Mouse (Mus musculus): ENCODE measurements around the gene Gdf3. TPM values are rescaled to one million over a fixed set of nuclear protein-coding genes. Genes with fewer than 3 reads are reported as not detected.
A peak's percentile ranks its signal among the peaks of the same experiment; 100 is the strongest.

Gdf3 gene
- polyA plus RNA-seq, 1 experiment from 2014 or later, result not detected

DNA sequence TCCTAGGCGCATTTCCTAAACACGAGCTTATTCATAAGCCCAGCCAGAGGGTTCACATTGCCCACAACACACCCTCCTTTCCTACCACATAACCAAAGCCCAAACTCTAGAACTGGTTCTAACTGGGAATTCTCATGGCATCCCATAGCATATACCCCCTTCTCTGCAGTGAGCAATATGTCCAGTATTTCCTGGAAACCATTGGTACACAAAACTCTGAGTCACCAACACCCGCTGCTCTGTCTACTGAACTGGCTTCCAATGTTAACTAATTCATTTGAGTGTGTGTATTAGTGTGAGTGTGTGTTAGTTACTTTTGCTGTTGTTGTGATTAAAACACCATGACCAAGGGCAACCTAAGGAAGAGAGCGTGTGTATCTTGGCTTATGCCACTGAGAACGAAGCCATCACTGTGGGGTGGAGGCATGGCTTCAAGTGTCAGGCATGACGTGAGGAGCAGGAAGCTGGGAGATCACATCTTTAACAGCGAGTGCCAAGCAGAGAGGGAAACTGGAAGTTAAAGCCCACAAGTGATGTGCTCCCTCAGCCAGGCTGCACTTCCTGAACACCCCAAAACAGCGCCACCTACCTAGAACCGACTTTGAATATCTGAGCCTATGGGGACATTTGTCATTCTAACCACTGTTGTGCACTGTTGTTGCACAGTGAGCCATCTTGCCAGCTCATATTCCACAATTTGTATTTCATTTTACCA is 44.7 kb downstream of the Gdf3 start:
- no peak overlapping the region for H3K9ac ChIP-seq (ENCODE audit: low read length)
- DNase-seq (ENCODE audit: low spot score) (no peak), ATAC-seq (ENCODE audit: low FRiP score, low TSS enrichment) (peak; percentile 67)
- H3K4me2 ChIP-seq (replicated peaks; ENCODE audit: low read depth), result no peak overlapping the region
- no peak for TF ChIP-seq EP300 (optimal IDR thresholded peaks at IDR 0.05)
- TF ChIP-seq CTCF (IDR thresholded peaks at IDR 0.05; ENCODE audit: low read depth), result 0 out of 2 replicates have a peak, but pooled peaks have one; percentile 7
- H3K4me1 ChIP-seq (replicated peaks; ENCODE audit: control insufficient read depth, insufficient read depth), result no peaks in the 10 kb centered on the region
- H3K4me3 ChIP-seq (ENCODE audit: low read depth, low read length), result no peak overlapping the region
- WGBS, result 81% methylated on average over 9 of the region's 9 CpGs
- no peaks in the 10 kb centered on the region for H3K27me3 ChIP-seq (ENCODE audit: control insufficient read depth, insufficient read depth, low read length)
- no peaks in the 10 kb centered on the region for H3K36me3 ChIP-seq (ENCODE audit: control insufficient read depth, insufficient read depth, low read length)
- H3K27ac ChIP-seq (replicated peaks), result no peak overlapping the region
- H3K9me3 ChIP-seq (ENCODE audit: control insufficient read depth, low read length), result no peaks in the 10 kb centered on the region

DNA sequence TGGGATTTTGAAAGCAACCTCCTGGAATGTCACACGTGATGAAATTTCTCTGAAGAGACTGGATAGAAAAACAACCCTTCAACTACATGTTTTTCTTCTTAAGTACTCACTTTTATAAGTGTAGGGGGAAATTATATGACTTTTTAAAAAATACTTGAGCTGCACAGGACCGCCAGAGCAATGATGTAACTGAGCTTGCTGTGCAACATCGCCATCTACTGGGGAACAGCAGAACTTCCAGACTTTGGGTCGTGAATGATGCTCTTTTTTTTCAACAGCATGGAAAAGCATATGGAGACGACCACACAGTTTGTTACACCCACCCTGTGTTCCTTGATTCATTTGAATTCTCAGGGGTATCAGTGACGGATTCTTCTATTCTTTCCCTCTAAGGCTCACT is 47.4 kb downstream of the Gdf3 start:
- Histone ChIP-seq H3K27ac (replicated peaks) (no peak overlapping the region), H3K4me1 (replicated peaks; ENCODE audit: control insufficient read depth, insufficient read depth) (no peaks in the 10 kb centered on the region), H3K36me3 (ENCODE audit: control insufficient read depth, insufficient read depth, low read length) (no peaks in the 10 kb centered on the region), H3K4me2 (replicated peaks; ENCODE audit: low read depth) (peak overlapping the region; percentile 31; the same call in 1 of the 2 replicates), H3K9ac (ENCODE audit: low read length) (no peak overlapping the region), H3K4me3 (ENCODE audit: low read depth, low read length) (no peak overlapping the region), H3K9me3 (ENCODE audit: control insufficient read depth, low read length) (no peaks in the 10 kb centered on the region), H3K27me3 (ENCODE audit: control insufficient read depth, insufficient read depth, low read length) (no peaks in the 10 kb centered on the region)
- peak; percentile 93 for TF ChIP-seq CTCF (IDR thresholded peaks at IDR 0.05; ENCODE audit: low read depth)
- no peak for TF ChIP-seq EP300 (optimal IDR thresholded peaks at IDR 0.05)
- 2% methylated on average over 6 of the region's 6 CpGs for WGBS
- ATAC-seq (ENCODE audit: low FRiP score, low TSS enrichment) (no peak), DNase-seq (ENCODE audit: low spot score) (peak; percentile 64)

DNA sequence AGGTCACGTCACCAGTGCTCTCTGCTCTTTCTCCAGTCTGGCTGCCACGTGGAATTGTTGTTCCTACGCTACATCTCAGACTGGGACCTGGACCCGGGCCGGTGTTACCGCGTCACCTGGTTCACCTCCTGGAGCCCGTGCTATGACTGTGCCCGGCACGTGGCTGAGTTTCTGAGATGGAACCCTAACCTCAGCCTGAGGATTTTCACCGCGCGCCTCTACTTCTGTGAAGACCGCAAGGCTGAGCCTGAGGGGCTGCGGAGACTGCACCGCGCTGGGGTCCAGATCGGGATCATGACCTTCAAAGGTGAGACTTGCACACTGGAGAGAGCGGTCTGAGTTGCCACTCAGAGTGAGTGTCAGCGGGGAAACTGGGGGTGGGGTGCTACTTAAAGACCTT is 48.9 kb downstream of the Gdf3 start:
- 0 out of 2 replicates have a peak, but pooled peaks have one; percentile 38 for ATAC-seq (ENCODE audit: low FRiP score, low TSS enrichment)
- WGBS, result 82% methylated on average over 20 of the region's 20 CpGs
- TF ChIP-seq CTCF (IDR thresholded peaks at IDR 0.05; ENCODE audit: low read depth) (no peak), EP300 (optimal IDR thresholded peaks at IDR 0.05) (no peak)
- no peaks in the 10 kb centered on the region for H3K36me3 ChIP-seq (ENCODE audit: control insufficient read depth, insufficient read depth, low read length)
- H3K27ac ChIP-seq (replicated peaks), result no peak overlapping the region
- no peaks in the 10 kb centered on the region for H3K27me3 ChIP-seq (ENCODE audit: control insufficient read depth, insufficient read depth, low read length)
- no peak for DNase-seq (ENCODE audit: low spot score)
- H3K4me3 ChIP-seq (ENCODE audit: low read depth, low read length), result no peak overlapping the region
- no peaks in the 10 kb centered on the region for H3K9me3 ChIP-seq (ENCODE audit: control insufficient read depth, low read length)
- no peaks in the 10 kb centered on the region for H3K4me1 ChIP-seq (replicated peaks; ENCODE audit: control insufficient read depth, insufficient read depth)
- H3K4me2 ChIP-seq (replicated peaks; ENCODE audit: low read depth), result no peak overlapping the region
- H3K9ac ChIP-seq (ENCODE audit: low read length), result no peak overlapping the region

DNA sequence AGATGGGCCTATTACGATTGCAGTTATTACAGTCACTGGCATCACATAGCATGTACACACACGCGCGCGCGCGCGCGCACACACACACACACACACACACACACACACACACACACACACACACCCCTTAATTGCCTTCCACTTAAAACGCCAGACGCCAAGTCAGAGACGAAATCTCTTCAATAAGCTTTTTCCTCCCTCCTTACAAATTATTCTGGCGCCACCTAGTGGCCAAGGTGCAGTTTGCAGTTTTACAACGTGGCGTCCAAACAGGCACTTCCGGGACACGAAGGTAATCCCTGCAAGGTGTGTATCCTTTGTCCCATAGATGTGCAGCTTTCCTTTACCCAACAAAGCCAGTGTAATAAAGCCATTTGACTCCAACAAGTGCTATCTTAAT is 49.5 kb downstream of the Gdf3 start:
- peak; percentile 93 for TF ChIP-seq CTCF (IDR thresholded peaks at IDR 0.05; ENCODE audit: low read depth)
- TF ChIP-seq EP300 (optimal IDR thresholded peaks at IDR 0.05), result no peak
- Histone ChIP-seq H3K27ac (replicated peaks) (no peak overlapping the region), H3K4me1 (replicated peaks; ENCODE audit: control insufficient read depth, insufficient read depth) (no peaks in the 10 kb centered on the region), H3K9me3 (ENCODE audit: control insufficient read depth, low read length) (no peaks in the 10 kb centered on the region), H3K4me2 (replicated peaks; ENCODE audit: low read depth) (0 out of 2 replicates have a peak overlapping the region, but pooled peaks have one; percentile 9), H3K9ac (ENCODE audit: low read length) (no peak overlapping the region), H3K4me3 (ENCODE audit: low read depth, low read length) (no peak overlapping the region), H3K27me3 (ENCODE audit: control insufficient read depth, insufficient read depth, low read length) (no peaks in the 10 kb centered on the region), H3K36me3 (ENCODE audit: control insufficient read depth, insufficient read depth, low read length) (no peaks in the 10 kb centered on the region)
- 7% methylated on average over 17 of the region's 17 CpGs for WGBS
- ATAC-seq (ENCODE audit: low FRiP score, low TSS enrichment), result peak; percentile 34; the same call in 1 of the 2 replicates
- DNase-seq (ENCODE audit: low spot score), result peak; percentile 82

DNA sequence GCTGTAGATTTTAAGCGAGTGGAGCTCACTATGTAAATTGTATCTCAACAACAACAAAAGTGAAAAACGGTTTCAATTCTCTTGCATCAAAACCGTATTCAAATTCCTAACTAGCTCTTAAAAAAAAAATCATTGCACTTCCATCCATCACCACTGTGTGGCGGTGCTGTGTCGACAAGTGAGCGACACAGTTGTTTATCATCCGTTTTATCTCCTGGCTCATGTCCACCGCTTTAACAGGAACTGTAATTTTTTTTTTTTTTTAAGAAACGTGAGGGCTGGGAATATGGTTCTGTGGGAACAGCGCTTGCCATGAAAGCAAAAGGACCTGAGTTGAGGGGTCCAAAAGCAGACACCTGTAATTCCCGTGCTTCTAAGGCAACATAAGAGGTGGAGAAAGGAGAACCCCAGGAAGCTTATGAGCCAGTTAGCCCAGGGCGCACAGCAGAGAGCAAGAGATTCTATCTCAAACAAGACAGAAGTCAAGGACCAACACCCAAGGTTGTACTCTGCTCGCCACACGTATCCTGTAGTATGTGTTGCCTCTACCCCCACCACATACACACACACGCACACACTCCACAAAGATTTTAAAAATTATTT is 52.8 kb downstream of the Gdf3 start:
- Histone ChIP-seq H3K9me3 (ENCODE audit: control insufficient read depth, low read length) (no peaks in the 10 kb centered on the region), H3K4me1 (replicated peaks; ENCODE audit: control insufficient read depth, insufficient read depth) (no peaks in the 10 kb centered on the region), H3K9ac (ENCODE audit: low read length) (no peak overlapping the region), H3K27me3 (ENCODE audit: control insufficient read depth, insufficient read depth, low read length) (no peaks in the 10 kb centered on the region), H3K27ac (replicated peaks) (no peak overlapping the region), H3K36me3 (ENCODE audit: control insufficient read depth, insufficient read depth, low read length) (no peaks in the 10 kb centered on the region), H3K4me3 (ENCODE audit: low read depth, low read length) (no peak overlapping the region), H3K4me2 (replicated peaks; ENCODE audit: low read depth) (no peak overlapping the region)
- no peak for TF ChIP-seq EP300 (optimal IDR thresholded peaks at IDR 0.05)
- peak; percentile 84 for TF ChIP-seq CTCF (IDR thresholded peaks at IDR 0.05; ENCODE audit: low read depth)
- WGBS, result 24% methylated on average over 15 of the region's 15 CpGs
- DNase-seq (ENCODE audit: low spot score), result peak; percentile 43
- ATAC-seq (ENCODE audit: low FRiP score, low TSS enrichment), result no peak

Other genes with a start within 250 kb of the Gdf3 start
- 1.7 and 2.4 TPM in 2 replicates for gene Rimklb, start 111.3 kb downstream of the Gdf3 start, polyA plus RNA-seq (2015; fragmentation: Nextera tagmentation; extraction: Ambion mirVana)
- 219 and 276 TPM in 2 replicates for gene Mfap5, start 104.2 kb downstream of the Gdf3 start, polyA plus RNA-seq (2015; fragmentation: Nextera tagmentation; extraction: Ambion mirVana)
- 0.04 TPM in 1 of 2 replicates, not detected in the other for gene Aicda, start 56.3 kb downstream of the Gdf3 start, polyA plus RNA-seq (2015; fragmentation: Nextera tagmentation; extraction: Ambion mirVana)
- 7.3 and 7.8 TPM in 2 replicates for gene Apobec1, start 7.6 kb downstream of the Gdf3 start, polyA plus RNA-seq (2015; fragmentation: Nextera tagmentation; extraction: Ambion mirVana)
- gene Dppa3, start 16.3 kb upstream of the Gdf3 start, polyA plus RNA-seq (2015; fragmentation: Nextera tagmentation; extraction: Ambion mirVana), result not detected in 2 replicates
- 0.06 and 0.07 TPM in 2 replicates for gene Nanog, start 97.4 kb upstream of the Gdf3 start, polyA plus RNA-seq (2015; fragmentation: Nextera tagmentation; extraction: Ambion mirVana)
- 3.3 and 4.0 TPM in 2 replicates for gene Slc2a3, start 191.6 kb upstream of the Gdf3 start, polyA plus RNA-seq (2015; fragmentation: Nextera tagmentation; extraction: Ambion mirVana)
- gene Foxj2, start 209.8 kb upstream of the Gdf3 start, polyA plus RNA-seq (2015; fragmentation: Nextera tagmentation; extraction: Ambion mirVana), result 3.0 and 3.5 TPM in 2 replicates
- 2.4 and 2.5 TPM in 2 replicates for gene C3ar1, start 246.1 kb upstream of the Gdf3 start, polyA plus RNA-seq (2015; fragmentation: Nextera tagmentation; extraction: Ambion mirVana)